Mouse (Mus musculus) hematopoietic stem cell, adult 5-6 weeks (primary cell): ENCODE data around the gene Kbtbd2. TPM values are rescaled to one million over a fixed set of nuclear protein-coding genes. Genes with fewer than 3 reads are reported as not detected.
A peak's percentile ranks its signal among the peaks of the same experiment; 100 is the strongest.

ENCODE experiments used
- ATAC-seq, 2 experiments: fragments of 125-278 bp in 1 of 2; replicated peaks in 1 of 2; 2 replicates each; pipeline ENCODE4 v1.8.0; 2016 to 2017; ENCODE audit warnings: inconsistent platforms in 2 of 2, mild to moderate bottlenecking in 2 of 2, moderate number of reproducible peaks in 2 of 2, low read depth in 1 of 2, moderate TSS enrichment in 1 of 2; ENCODE audit not compliant: low FRiP score in 2 of 2, poor library complexity in 2 of 2, severe bottlenecking in 2 of 2, insufficient read depth in 1 of 2, low TSS enrichment in 1 of 2
- total RNA-seq: library from RNA; stranded (forward); fragments of 172-1452, 232-1000 nt; gene quantifications from 2 replicates; pipeline ENCODE4 v1.2.3, GENCODE M21; 2017

Gene Kbtbd2
- total RNA-seq = 55.6 and 87.1 TPM in 2 replicates

DNA sequence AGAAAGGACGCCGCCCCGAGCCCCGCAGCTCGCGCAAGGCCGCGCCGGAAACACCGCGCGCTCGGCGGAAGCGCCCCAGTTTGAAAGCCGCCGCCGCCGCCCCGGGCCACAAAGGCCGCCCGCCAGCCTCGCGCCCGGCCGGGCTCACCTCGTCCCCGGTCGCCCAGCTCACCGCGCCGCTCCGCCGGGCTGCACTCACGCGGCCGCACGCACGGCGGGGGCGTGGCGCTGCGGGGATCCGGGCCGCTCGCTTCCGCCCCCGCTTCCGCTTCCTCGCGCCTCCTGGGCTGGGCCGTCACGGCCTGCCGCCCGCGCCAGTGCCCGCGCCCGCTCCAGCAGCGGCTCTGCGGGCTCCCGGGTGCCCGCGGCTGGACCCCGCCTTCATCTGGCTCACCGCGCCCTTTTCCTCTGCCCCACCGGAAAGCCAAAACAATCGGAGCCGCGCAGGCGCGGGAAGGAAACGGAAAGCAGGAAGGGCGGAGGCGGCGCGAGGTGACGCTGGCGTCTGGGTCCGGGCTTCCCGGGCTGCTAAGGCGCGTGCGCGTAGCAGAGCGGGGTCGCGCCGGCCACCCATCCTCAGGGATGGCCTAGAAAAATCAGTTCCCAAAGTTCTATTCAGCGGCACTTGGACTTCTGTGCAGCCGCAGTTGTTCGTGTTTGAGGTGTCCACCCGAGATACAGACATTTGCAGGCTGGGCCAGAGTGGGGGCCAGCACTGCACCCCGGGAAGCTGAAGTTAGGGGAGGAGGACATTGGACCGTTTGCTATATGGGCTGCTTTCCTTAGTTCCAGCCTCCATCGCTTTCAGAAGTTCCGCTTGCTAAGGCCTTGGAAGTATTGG lies at the start of gene Kbtbd2:
Gene Kbtbd2, minus strand, starts transcription at position 503 of the 841 bp plus-strand sequence.
- ATAC-seq = peak; percentile 74 to 89

- ATAC-seq = no peak; a peak in 1 of 4 replicates
Measured at GRCm38 (mm10) chr6:56844365-56844764, 46.8 kb upstream of the Kbtbd2 start.

DNA sequence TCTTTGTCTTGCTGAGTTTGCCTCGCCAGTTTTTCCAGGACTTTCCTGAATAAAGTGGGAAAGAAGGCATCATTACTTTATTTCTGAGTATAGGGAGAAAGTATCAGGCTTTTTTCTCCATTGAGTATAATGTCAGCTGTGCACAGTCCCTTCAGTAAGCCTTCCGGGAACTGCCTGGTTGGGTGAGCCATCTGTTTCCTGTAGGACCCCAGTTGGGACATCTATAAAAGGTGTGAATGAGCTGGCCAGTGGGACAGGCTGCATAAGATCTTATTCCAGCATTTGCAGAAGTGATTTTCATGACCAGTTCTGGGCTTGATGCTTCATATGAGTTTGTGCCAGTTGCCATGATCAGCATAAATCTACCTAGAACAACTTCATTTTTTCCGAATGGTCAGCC lies 45.6 kb upstream of the Kbtbd2 start:
- no peak for ATAC-seq

GRCm38 (mm10) chr6:56837621-56838020 lies 40.0 kb upstream of the Kbtbd2 start:
- ATAC-seq = no peak

GRCm38 (mm10) chr6:56837166-56837565 lies 39.6 kb upstream of the Kbtbd2 start:
- no peak for ATAC-seq

GRCm38 (mm10) chr6:56835532-56835931 lies 37.9 kb upstream of the Kbtbd2 start:
- ATAC-seq = no peak

- no peak for ATAC-seq
Measured at GRCm38 (mm10) chr6:56834769-56835168, 37.2 kb upstream of the Kbtbd2 start.

DNA sequence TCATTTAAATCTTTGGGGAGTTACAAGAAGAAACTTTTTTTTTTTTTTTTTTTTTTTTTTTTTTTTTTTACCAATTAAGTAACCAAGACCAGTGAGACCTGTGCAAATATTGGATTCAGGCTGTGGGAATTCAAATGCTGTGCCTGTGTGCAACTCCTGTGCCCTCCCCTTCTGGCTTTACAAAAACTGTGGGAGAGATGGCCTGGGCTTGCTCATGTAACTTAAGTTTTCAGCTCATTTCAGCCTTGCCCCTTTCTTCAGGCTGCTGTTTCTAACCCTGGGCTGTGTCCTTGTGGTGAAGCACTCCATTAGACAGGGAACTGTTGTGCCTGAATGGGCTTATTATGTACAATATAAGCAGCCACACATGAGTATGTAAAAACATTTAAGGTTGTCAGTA lies 35.2 kb upstream of the Kbtbd2 start:
- ATAC-seq = no peak

DNA sequence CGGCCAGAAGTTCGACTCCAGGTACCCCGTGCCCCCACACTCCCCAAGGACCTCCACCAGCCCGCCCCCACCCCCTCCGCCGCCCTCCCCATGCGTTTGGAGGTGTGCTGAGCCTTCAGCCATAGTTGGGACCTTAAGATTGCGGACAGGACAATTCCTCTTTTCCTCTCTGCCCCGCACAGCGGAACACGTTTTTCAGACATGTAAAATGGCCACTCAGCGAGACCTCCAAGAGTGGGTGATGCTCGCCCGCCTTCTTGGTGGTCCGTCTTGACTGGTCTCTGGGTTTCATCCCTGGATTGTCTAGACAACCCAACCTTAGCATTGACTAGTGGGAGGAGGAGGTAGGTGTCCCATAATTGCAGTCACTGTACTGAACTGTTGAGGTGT lies 34.8 kb upstream of the Kbtbd2 start:
- peak; percentile 7 to 27; a peak in 1 of 4 replicates for ATAC-seq

DNA sequence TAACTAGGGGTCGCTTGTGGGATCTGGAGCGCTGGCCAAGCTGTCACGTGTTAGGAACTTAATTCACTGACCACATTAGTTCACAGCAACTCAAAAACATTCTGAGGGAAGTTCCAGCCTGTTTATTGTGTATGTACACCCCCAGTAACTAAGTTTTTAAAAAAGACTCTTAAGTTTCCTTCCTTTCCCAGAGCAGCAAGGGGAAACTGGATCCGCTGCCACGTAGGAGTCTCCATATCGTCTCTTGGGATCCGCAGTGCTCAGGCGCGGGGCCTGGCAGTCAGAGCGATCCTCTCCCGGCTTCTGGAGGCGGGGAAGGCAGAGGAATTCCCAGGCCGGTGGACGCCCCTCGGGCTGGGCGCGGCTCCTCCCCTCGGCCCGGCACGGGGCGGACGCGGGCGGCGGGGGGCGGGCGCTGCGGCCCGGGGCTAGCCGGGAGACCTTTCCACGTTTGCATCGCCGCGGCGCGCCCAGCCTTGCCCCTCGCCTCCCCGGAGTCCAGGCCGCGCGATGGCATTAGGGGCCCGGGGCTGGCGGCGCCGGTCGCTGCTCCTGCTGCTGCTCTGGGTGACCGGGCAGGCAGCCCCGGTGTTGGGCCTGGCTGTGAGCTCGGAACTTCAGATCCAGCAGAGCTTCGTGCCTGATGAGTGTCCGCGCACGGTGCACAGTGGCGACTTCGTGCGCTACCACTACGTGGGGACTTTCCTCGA lies 34.2 kb upstream of the Kbtbd2 start, which contains the start of gene Fkbp9:
Gene Fkbp9, plus strand, starts transcription at position 363 of the 710 bp plus-strand sequence.
- ATAC-seq = peak; percentile 48 to 70

DNA sequence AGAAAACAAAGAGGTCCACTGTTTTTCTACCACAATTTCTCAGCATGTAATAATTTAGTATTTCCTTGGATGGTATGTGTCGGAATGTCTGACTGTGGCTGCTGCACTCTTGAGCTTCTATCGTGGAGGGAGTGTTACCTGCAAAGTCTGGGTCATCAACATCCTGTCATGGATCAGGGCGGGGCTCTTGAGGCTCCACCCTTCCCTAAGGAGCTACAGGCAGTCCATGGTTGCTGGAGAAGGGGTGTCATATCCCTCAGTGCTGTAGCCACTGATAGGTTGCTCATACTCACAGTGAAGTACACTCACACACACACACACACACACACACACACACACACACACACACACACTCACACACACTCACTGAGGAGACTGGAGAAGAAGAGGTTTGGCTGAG lies 28.0 kb upstream of the Kbtbd2 start:
- no peak for ATAC-seq

GRCm38 (mm10) chr6:56819124-56819487 lies 21.5 kb upstream of the Kbtbd2 start:
- no peak for ATAC-seq

DNA sequence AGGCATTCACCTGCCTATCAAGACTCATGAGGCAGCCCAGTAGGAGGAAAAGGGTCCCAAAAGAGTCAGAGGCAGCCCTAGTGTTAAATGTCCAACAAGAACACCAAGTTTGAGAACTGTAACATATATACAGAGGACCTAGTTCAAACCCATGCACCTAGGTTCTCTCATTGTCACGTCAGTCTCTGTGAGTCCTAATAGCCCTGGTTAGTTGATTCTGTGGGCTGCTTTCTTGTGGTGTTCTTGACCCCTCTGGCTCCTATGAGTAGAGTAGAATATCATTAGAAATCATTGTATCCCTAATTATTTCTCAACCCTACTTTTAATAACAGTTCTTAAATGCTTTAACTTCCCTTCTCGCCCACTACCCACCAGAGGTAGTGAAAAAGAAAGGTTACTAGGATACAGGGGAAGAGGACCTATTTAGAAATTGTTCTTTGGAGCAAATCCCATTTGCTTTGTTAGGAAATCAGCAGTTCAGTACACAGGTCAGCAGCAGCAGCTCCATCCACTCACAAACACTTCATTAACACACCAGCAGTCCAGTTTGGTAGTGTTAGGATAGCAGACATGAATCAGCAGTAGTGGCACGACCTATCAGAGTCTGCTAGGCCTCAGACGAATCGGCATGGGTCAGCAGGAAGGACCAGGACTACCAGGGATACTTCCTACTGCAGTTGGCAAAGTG lies 21.0 kb upstream of the Kbtbd2 start:
- no peak for ATAC-seq

DNA sequence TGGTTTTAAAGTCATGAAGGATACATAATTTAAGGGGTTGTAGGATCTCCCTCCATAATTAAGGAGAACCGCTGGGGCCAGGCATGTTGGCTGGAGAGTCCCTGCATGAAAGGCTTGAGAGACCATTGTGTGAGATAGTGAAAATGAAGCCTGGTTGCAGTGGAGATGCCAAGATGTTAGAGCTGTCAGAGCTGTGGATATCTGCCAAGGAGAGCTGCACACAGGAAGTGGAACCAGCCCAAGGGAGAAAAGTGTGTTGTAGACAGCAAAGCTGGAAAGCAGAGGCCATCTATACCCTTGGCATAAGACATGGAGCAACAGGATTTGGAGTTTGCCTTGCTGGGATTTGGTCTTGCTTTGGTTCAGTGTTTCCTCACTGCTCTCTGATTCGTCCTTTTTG lies 15.7 kb upstream of the Kbtbd2 start:
- no peak for ATAC-seq

DNA sequence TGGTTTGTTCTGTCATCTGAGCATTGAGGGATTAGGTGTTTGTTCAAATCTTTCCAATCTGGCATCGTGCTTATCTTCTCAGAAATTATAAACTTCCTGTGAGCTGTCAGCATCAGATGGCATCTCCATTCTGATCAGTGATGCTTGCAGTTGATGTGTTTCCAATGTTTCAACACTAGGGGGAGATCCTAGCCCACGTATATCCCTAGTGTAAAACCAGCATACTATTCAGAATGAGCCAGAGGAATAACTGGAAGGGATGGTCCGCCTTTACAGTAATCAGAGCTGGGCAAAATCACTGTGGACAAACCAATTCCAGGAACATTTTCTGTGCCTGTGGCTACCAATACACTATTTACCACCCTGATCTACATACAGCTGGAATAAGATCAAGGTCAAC lies 11.0 kb upstream of the Kbtbd2 start:
- ATAC-seq = peak; percentile 86 to 94

DNA sequence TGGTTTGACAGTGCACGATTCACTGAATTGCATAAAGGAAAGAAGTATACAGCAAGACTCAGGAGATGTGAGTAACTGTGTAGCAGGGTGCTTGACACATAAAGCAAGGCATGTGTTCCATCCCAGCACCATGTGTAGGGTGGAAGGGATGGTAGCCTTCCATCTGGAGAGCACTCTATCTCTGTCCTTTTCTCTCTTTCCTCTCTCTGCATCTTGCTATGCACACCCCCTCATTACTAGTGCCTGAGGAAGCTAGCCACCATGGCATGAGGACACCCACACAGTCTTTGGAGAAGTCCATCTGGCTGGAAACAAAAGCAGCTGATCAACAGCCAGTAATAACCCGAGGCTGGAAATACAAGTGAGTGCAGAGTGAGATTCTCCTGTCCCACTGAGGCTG lies 8.6 kb upstream of the Kbtbd2 start:
- no peak for ATAC-seq

GRCm38 (mm10) chr6:56805026-56805425 lies 7.4 kb upstream of the Kbtbd2 start:
- no peak for ATAC-seq

DNA sequence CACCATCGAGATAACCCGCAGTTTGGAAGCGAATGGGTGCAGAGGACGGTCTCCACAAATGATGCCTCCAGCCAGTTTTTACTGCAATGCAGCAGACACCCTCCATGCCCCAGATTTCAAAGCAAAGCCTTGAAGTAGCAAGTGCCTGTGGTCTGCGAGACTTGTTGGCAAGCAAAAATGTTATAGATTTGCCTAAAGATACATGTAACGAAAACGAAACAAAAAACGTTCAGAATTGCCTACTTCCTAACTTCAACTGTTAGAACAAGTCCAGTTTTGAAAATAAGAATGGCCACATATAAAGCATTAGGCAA lies 496 bp upstream of the Kbtbd2 start:
- peak in 1 of 2 experiments; percentile 2; a peak in 1 of 4 replicates for ATAC-seq
